Mouse (Mus musculus) intestine, postnatal 0 days (tissue): ENCODE data around the gene 1700025B11Rik. TPM values are rescaled to one million over a fixed set of nuclear protein-coding genes. Genes with fewer than 3 reads are reported as not detected.
"Not testable (repeated sequence)": the region's sequence is repeated elsewhere in the genome, so short reads cannot be mapped to it uniquely, and the experiment has no call there.

Experiments used
- ATAC-seq: fragments of 200-750 bp; cut with Nextera tagmentation; 2 replicates; pipeline ENCODE4 v1.8.0; 2017; ENCODE audit warnings: mild to moderate bottlenecking, moderate TSS enrichment, moderate library complexity
- H3K27ac ChIP-seq: fragments of 300-500 bp; sonication (generic); 2 replicates; pipeline ENCODE4 v1.5.1; 2014; ENCODE audit warnings: mild to moderate bottlenecking, low read depth, low read length, moderate library complexity
- H3K27me3 ChIP-seq: fragments of 300-500 bp; sonication (generic); replicated peaks from 2 replicates; pipeline ENCODE4 v1.6.1; 2014; ENCODE audit warnings: low read length, mixed read lengths; ENCODE audit not compliant: control insufficient read depth, insufficient read depth
- H3K36me3 ChIP-seq: fragments of 300-500 bp; sonication (generic); 2 replicates; pipeline ENCODE4 v1.6.1; 2014; ENCODE audit warnings: mild to moderate bottlenecking, moderate library complexity; ENCODE audit not compliant: control insufficient read depth, insufficient read depth
- H3K4me1 ChIP-seq: fragments of 300-500 bp; sonication (generic); replicated peaks from 2 replicates; pipeline ENCODE4 v1.6.1; 2014; ENCODE audit warnings: antibody characterized with exemption, low read length, mixed read lengths; ENCODE audit not compliant: control insufficient read depth, insufficient read depth
- H3K4me2 ChIP-seq: fragments of 300-500 bp; sonication (generic); replicated peaks from 2 replicates; pipeline ENCODE4 v1.6.1; 2014; ENCODE audit warnings: low read depth, mild to moderate bottlenecking, moderate library complexity
- H3K4me3 ChIP-seq: fragments of 300-500 bp; sonication (generic); 2 replicates; pipeline ENCODE4 v1.5.1; 2014; ENCODE audit warnings: low read depth, low read length
- H3K9ac ChIP-seq: fragments of 300-500 bp; sonication (generic); 2 replicates; pipeline ENCODE4 v1.6.1; 2014; ENCODE audit warnings: mild to moderate bottlenecking, low read depth, low read length
- H3K9me3 ChIP-seq: fragments of 300-500 bp; sonication (generic); 2 replicates; pipeline ENCODE4 v1.6.1; 2016; ENCODE audit warnings: mixed run types; ENCODE audit not compliant: control insufficient read depth
- CTCF ChIP-seq: sonication (generic); IDR thresholded peaks from 2 replicates; pipeline ENCODE4 v1.5.1; 2016; ENCODE audit warnings: low read depth, mild to moderate bottlenecking, control low read depth, antibody characterized with exemption, moderate library complexity
- WGBS: fragments of 180-500 bp; shearing (Covaris S2); extraction: QIAGEN DNeasy Blood & Tissue Kit; methylation state at CpG from one replicate; pipeline ENCODE4 v1.1.7; 2014; 5-methylcytosine and 5-hydroxymethylcytosine counted together
- polyA plus RNA-seq: library from polyadenylated mRNA; unstranded; fragments of >200 nt; fragmentation: Nextera tagmentation; extraction: Ambion mirVana; gene quantifications from 2 replicates; pipeline ENCODE4 v1.2.1, GENCODE M21; 2015

The 1700025B11Rik gene
- polyA plus RNA-seq, 1 experiment from 2014 or later: not detected

DNA sequence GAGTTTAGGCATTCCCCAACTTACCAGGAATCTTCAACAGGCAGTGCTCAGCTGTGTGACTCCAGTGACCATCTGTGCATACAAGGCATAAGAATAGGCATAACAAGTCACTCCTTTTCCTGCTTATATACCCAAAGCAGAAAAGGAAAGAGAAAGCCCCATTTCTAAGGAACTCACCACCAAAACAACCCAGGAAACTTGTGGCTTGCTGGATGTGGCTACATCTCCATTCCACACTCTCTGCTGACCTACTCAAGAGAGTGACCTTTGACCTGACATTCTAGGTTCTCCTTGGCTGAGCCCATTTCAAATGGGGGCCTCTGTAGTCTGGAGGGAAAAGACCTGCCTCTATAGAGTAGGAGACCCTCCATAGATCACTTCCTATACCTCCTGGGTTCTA is 28.5 kb downstream of the 1700025B11Rik start, which contains the start of gene Apol7c:
Apol7c (minus strand) TSS at position 101 of the 400 bp plus-strand sequence.
- no peak for ATAC-seq
- no peaks in the 10 kb centered on the region for H3K36me3 ChIP-seq
- H3K9ac ChIP-seq: no peak within 1 kb of the TSS
- no peaks in the 10 kb centered on the region for H3K27me3 ChIP-seq
- H3K27ac ChIP-seq: no peak within 1 kb of the TSS
- H3K4me2 ChIP-seq: no peak within 1 kb of the TSS
- no peaks in the 10 kb centered on the region for H3K9me3 ChIP-seq
- H3K4me3 ChIP-seq: no peak within 1 kb of the TSS
- TF ChIP-seq CTCF: no peak
- no peaks in the 10 kb centered on the region for H3K4me1 ChIP-seq

GRCm38 (mm10) chr15:77523186-77523843 is 38.4 kb downstream of the 1700025B11Rik start:
- TF ChIP-seq CTCF: peak; percentile 79
- ATAC-seq: peak; percentile 68
- not testable (repeated sequence) for H3K4me1 ChIP-seq, H3K9ac ChIP-seq, H3K4me3 ChIP-seq, H3K27ac ChIP-seq, H3K27me3 ChIP-seq, H3K36me3 ChIP-seq, H3K9me3 ChIP-seq, H3K4me2 ChIP-seq
- 13% methylated on average over 6 of the region's 6 CpGs for WGBS

- not testable (repeated sequence) for H3K9me3 ChIP-seq, H3K27me3 ChIP-seq, H3K4me3 ChIP-seq, H3K9ac ChIP-seq, H3K4me2 ChIP-seq, H3K4me1 ChIP-seq, ATAC-seq, H3K27ac ChIP-seq, H3K36me3 ChIP-seq
- 50% methylated on average over 4 of the region's 4 CpGs for WGBS
These were observed 41.1 kb downstream of the 1700025B11Rik start for GRCm38 (mm10) chr15:77520596-77520995.

Other genes starting within 250 kb of the 1700025B11Rik start
- 30.9 and 31.4 TPM in 2 replicates for gene Apol7a, start 162.8 kb downstream of the 1700025B11Rik start, polyA plus RNA-seq
- 26.2 and 33.1 TPM in 2 replicates for gene Apol9a, start 150.8 kb downstream of the 1700025B11Rik start, polyA plus RNA-seq
- 0.21 TPM in 1 of 2 replicates, not detected in the other for gene Apol7b, start 114.4 kb downstream of the 1700025B11Rik start, polyA plus RNA-seq
- gene Apol10a, start 84.8 kb downstream of the 1700025B11Rik start, polyA plus RNA-seq: 0.60 and 0.85 TPM in 2 replicates
- not detected in 2 replicates for gene Apol11a, start 53.6 kb downstream of the 1700025B11Rik start, polyA plus RNA-seq
- gene Apol7c, start 28.6 kb downstream of the 1700025B11Rik start, polyA plus RNA-seq: 18.8 and 23.9 TPM in 2 replicates
- gene Apol10b, start 34.2 kb upstream of the 1700025B11Rik start, polyA plus RNA-seq: 0.61 and 0.69 TPM in 2 replicates
- gene Gm36245, start 37.4 kb upstream of the 1700025B11Rik start, polyA plus RNA-seq: not detected in 2 replicates
- gene Apol11b, start 81.4 kb upstream of the 1700025B11Rik start, polyA plus RNA-seq: not detected in 2 replicates
- 0.22 and 0.25 TPM in 2 replicates for gene Apol7e, start 137.0 kb upstream of the 1700025B11Rik start, polyA plus RNA-seq
- 3.2 and 4.1 TPM in 2 replicates for gene Apol9b, start 167.1 kb upstream of the 1700025B11Rik start, polyA plus RNA-seq
- gene Apol8, start 195.1 kb upstream of the 1700025B11Rik start, polyA plus RNA-seq: not detected in 2 replicates